Comparison of ENCODE assay signal across 14 mouse cellular contexts in genomic region chr12:113030993-113031392, GRCm38 (mm10). TPM values are rescaled to one million over a fixed set of nuclear protein-coding genes. Genes with fewer than 3 reads are reported as not detected.
DNase-seq lines count a peak whose midpoint lies in the region; ATAC-seq and TF ChIP-seq lines count a peak whose summit lies in the region.
"Had no signal": no experiment of that assay in that cellular context is flagged by ENCODE, and none has a peak within 500 bp of the region (broad histone marks: within the 10 kb centered on the region; RNA-seq: fewer than 3 reads in every experiment).

No protein-coding gene starts in this region.

- H3K36me3 ChIP-seq in lung, embryonic 14.5 days (ENCODE audit: insufficient read depth): 0 out of 2 replicates have a peak, but pooled peaks cover 3% of the 10 kb centered on the region
- peaks cover under 1% of the 10 kb centered on the region; the same call in 1 of the 2 replicates for H3K36me3 ChIP-seq in embryonic facial prominence, embryonic 15.5 days
- H3K36me3 ChIP-seq in liver, embryonic 14.5 days (replicated peaks; ENCODE audit: control insufficient read depth, insufficient read depth, low read depth): no peaks in the 10 kb centered on the region
- H3K36me3 ChIP-seq: forebrain, embryonic 15.5 days had no signal

- no peak overlapping the region for H3K4me2 ChIP-seq in lung, embryonic 14.5 days
- no peak overlapping the region for H3K4me2 ChIP-seq in embryonic facial prominence, embryonic 15.5 days (replicated peaks)
- H3K4me2 ChIP-seq in liver, embryonic 14.5 days (ENCODE audit: low read depth): peak overlapping the region; percentile 52
- H3K4me2 ChIP-seq: forebrain, embryonic 15.5 days had no signal

- H3K9ac ChIP-seq in lung, embryonic 14.5 days: no peak overlapping the region
- H3K9ac ChIP-seq in embryonic facial prominence, embryonic 15.5 days: no peak overlapping the region
- H3K9ac ChIP-seq in liver, embryonic 14.5 days (replicated peaks): peak overlapping the region; percentile 49
- H3K9ac ChIP-seq: forebrain, embryonic 15.5 days had no signal

- no peak overlapping the region for H3K4me3 ChIP-seq in lung, embryonic 14.5 days (ENCODE audit: low read depth, low read length)
- H3K4me3 ChIP-seq in embryonic facial prominence, embryonic 15.5 days (replicated peaks): no peak overlapping the region
- peak overlapping the region in 1 of 2 experiments; percentile 13; a peak in 1 of 4 replicates for H3K4me3 ChIP-seq in liver, embryonic 14.5 days (ENCODE audit: insufficient read depth in 1 of 2, low read depth in 2 of 2, low read length in 2 of 2)
- H3K4me3 ChIP-seq: forebrain, embryonic 15.5 days had no signal

- TF ChIP-seq EP300 in liver, embryonic 14.5 days (IDR thresholded peaks at IDR 0.05; ENCODE audit: low read depth): peak; percentile 57

- no peak for TF ChIP-seq CTCF in lung, embryonic 14.5 days (IDR thresholded peaks at IDR 0.05; ENCODE audit: low read depth)
- TF ChIP-seq CTCF in liver, embryonic 14.5 days (IDR thresholded peaks at IDR 0.05; ENCODE audit: low read depth): no peak; the same call in 1 of the 2 replicates

- no peaks in the 10 kb centered on the region for H3K4me1 ChIP-seq in lung, embryonic 14.5 days (ENCODE audit: insufficient read depth)
- peaks cover 20% of the 10 kb centered on the region for H3K4me1 ChIP-seq in embryonic facial prominence, embryonic 15.5 days
- H3K4me1 ChIP-seq in liver, embryonic 14.5 days (replicated peaks; ENCODE audit: control insufficient read depth in 2 of 2, insufficient read depth in 2 of 2, low read length in 1 of 2): peaks cover 31 to 38% of the 10 kb centered on the region in 2 experiments

- no peaks in the 10 kb centered on the region for H3K9me3 ChIP-seq in lung, embryonic 14.5 days (ENCODE audit: low read depth, low read length)
- no peaks in the 10 kb centered on the region for H3K9me3 ChIP-seq in embryonic facial prominence, embryonic 15.5 days (replicated peaks)
- no peaks in the 10 kb centered on the region for H3K9me3 ChIP-seq in liver, embryonic 14.5 days (ENCODE audit: control insufficient read depth, low read length)
- H3K9me3 ChIP-seq: forebrain, embryonic 15.5 days had no signal

- 79% methylated on average over 9 of the region's 9 CpGs for WGBS in lung, embryonic 14.5 days
- 78% methylated on average over 9 of the region's 9 CpGs for WGBS in embryonic facial prominence, embryonic 15.5 days
- 8% methylated on average over 9 of the region's 9 CpGs for WGBS in liver, embryonic 14.5 days (ENCODE audit: insufficient replicate concordance)

- H3K27ac ChIP-seq in lung, embryonic 14.5 days (ENCODE audit: low read depth): 0 out of 2 replicates have a peak overlapping the region, but pooled peaks have one; percentile 10
- H3K27ac ChIP-seq in embryonic facial prominence, embryonic 15.5 days (replicated peaks): 0 out of 2 replicates have a peak overlapping the region, but pooled peaks have one; percentile 34
- peak overlapping the region; percentile 89 for H3K27ac ChIP-seq in liver, embryonic 14.5 days
- H3K27ac ChIP-seq: forebrain, embryonic 15.5 days had no signal

- no peak for DNase-seq in lung, embryonic 14.5 days
- no peak for DNase-seq in lung, postnatal 4 days
- peak in 2 of 3 experiments; percentile 59 to 61 for DNase-seq in liver, embryonic 14.5 days (ENCODE audit: low read depth in 3 of 3, low spot score in 3 of 3)
- DNase-seq in spleen, postnatal 14 days (ENCODE audit: low spot score in 2 of 2): peak; percentile 33 to 37
- DNase-seq in cerebellum, adult 11-12 months: no peak
- DNase-seq in cerebellum, adult 9-11 months: no peak
- DNase-seq in gastrocnemius, postnatal 36 days: no peak
- DNase-seq: adrenal gland, postnatal 14 days; kidney, adult 9 months had no signal

- no peaks in the 10 kb centered on the region for H3K27me3 ChIP-seq in lung, embryonic 14.5 days (ENCODE audit: insufficient read depth, low read length)
- no peaks in the 10 kb centered on the region for H3K27me3 ChIP-seq in embryonic facial prominence, embryonic 15.5 days
- H3K27me3 ChIP-seq in liver, embryonic 14.5 days (ENCODE audit: control insufficient read depth, insufficient read depth, low read length): no peaks in the 10 kb centered on the region
- H3K27me3 ChIP-seq: CH12.LX; forebrain, embryonic 15.5 days had no signal

- no peak for ATAC-seq in lung, embryonic 14.5 days (ENCODE audit: insufficient read depth)
- ATAC-seq in embryonic facial prominence, embryonic 15.5 days (ENCODE audit: insufficient number of reproducible peaks, low FRiP score, low TSS enrichment, low read depth): no peak
- peak; percentile 91 for ATAC-seq in liver, embryonic 14.5 days (ENCODE audit: insufficient read depth)
- ATAC-seq: forebrain, embryonic 15.5 days had no signal

- intact Hi-C loops in gastrocnemius, postnatal 36 days (cut with DNase I): no loop called here

RNA-seq across cellular contexts. Expression of gene Pacs2, which starts 16.7 kb away (rescaled TPM):
- 12.3 and 15.6 TPM in 2 replicates for polyA plus RNA-seq in lung, embryonic 14.5 days (2014; fragmentation: Nextera tagmentation; extraction: Ambion mirVana)
- 17.4 and 19.9 TPM in 2 replicates for polyA plus RNA-seq in embryonic facial prominence, embryonic 15.5 days (2015; fragmentation: Nextera tagmentation; extraction: Ambion mirVana)
- 9.1 and 11.7 TPM in 2 replicates for polyA plus RNA-seq in liver, embryonic 14.5 days (2012; rRNA removed)
- polyA plus RNA-seq in liver, embryonic 14.5 days (2014; fragmentation: Nextera tagmentation; extraction: Ambion mirVana): 3.7 and 5.4 TPM in 2 replicates
- total RNA-seq in gastrocnemius, postnatal 36 days (2021): 10 to 100 TPM; 34.9 to 36.6 TPM

RNA-seq across cellular contexts. Expression of gene Brf1, which starts 30.5 kb away (rescaled TPM):
- polyA plus RNA-seq in lung, embryonic 14.5 days (2014; fragmentation: Nextera tagmentation; extraction: Ambion mirVana): 61.7 and 65.9 TPM in 2 replicates
- polyA plus RNA-seq in embryonic facial prominence, embryonic 15.5 days (2015; fragmentation: Nextera tagmentation; extraction: Ambion mirVana): 62.4 and 70.9 TPM in 2 replicates
- 21.5 and 32.0 TPM in 2 replicates for polyA plus RNA-seq in liver, embryonic 14.5 days (2012; rRNA removed)
- 19.5 and 22.5 TPM in 2 replicates for polyA plus RNA-seq in liver, embryonic 14.5 days (2014; fragmentation: Nextera tagmentation; extraction: Ambion mirVana)
- total RNA-seq in gastrocnemius, postnatal 36 days (2021): 10 to 100 TPM; 16.8 to 20.9 TPM

RNA-seq across cellular contexts. Expression of gene Tex22, which starts 43.3 kb away (rescaled TPM):
- not detected in 2 replicates for polyA plus RNA-seq in lung, embryonic 14.5 days (2014; fragmentation: Nextera tagmentation; extraction: Ambion mirVana)
- polyA plus RNA-seq in embryonic facial prominence, embryonic 15.5 days (2015; fragmentation: Nextera tagmentation; extraction: Ambion mirVana): 0.20 TPM in 1 of 2 replicates, not detected in the other
- polyA plus RNA-seq in liver, embryonic 14.5 days (2012; rRNA removed): 0.02 TPM in 1 of 2 replicates, not detected in the other
- polyA plus RNA-seq in liver, embryonic 14.5 days (2014; fragmentation: Nextera tagmentation; extraction: Ambion mirVana): not detected in 2 replicates
- under 1 TPM; 0.22 to 0.31 TPM for total RNA-seq in gastrocnemius, postnatal 36 days (2021)
- total RNA-seq: heart, postnatal 25 days had no signal
- polyA plus RNA-seq: neural tube, embryonic 11.5 days had no signal

RNA-seq across cellular contexts. Expression of gene Btbd6, which starts 54.7 kb away (rescaled TPM):
- polyA plus RNA-seq in lung, embryonic 14.5 days (2014; fragmentation: Nextera tagmentation; extraction: Ambion mirVana): 26.4 and 26.7 TPM in 2 replicates
- 28.9 and 31.5 TPM in 2 replicates for polyA plus RNA-seq in embryonic facial prominence, embryonic 15.5 days (2015; fragmentation: Nextera tagmentation; extraction: Ambion mirVana)
- 4.1 and 5.5 TPM in 2 replicates for polyA plus RNA-seq in liver, embryonic 14.5 days (2012; rRNA removed)
- polyA plus RNA-seq in liver, embryonic 14.5 days (2014; fragmentation: Nextera tagmentation; extraction: Ambion mirVana): 3.3 and 4.6 TPM in 2 replicates
- 10 to 100 TPM; 12.7 to 13.5 TPM for total RNA-seq in gastrocnemius, postnatal 36 days (2021)

Comparison
In these comparisons a context has a peak if more than half of its experiments do, and no peak if none do; other contexts are left out.
1. DNase-seq: peak in liver, embryonic 14.5 days (2 of 3) and spleen, postnatal 14 days (2 of 2); none in lung, embryonic 14.5 days (single experiment), lung, postnatal 4 days (0 of 2), cerebellum, adult 11-12 months (single experiment), cerebellum, adult 9-11 months (single experiment) and gastrocnemius, postnatal 36 days (0 of 2).
2. H3K27ac ChIP-seq: peak in every context shown above with its lines; median percentile 89 in liver, embryonic 14.5 days; 34 in embryonic facial prominence, embryonic 15.5 days; 10 in lung, embryonic 14.5 days.